Mouse (Mus musculus) testis, postnatal 14 days (tissue): ENCODE measurements at regions not wholly inside any gene's neighbourhood (a gene's known extent, or its start where the extent isn't known, plus 50 kb on each side); places are given as distances from the start of the nearest gene placed in this dataset.
A peak's percentile ranks its signal among the peaks of the same experiment; 100 is the strongest.

Source experiments
- DNase-seq: peaks from one replicate; pipeline ENCODE4 v3.0.0; 2021; ENCODE audit warnings: low spot score

DNA sequence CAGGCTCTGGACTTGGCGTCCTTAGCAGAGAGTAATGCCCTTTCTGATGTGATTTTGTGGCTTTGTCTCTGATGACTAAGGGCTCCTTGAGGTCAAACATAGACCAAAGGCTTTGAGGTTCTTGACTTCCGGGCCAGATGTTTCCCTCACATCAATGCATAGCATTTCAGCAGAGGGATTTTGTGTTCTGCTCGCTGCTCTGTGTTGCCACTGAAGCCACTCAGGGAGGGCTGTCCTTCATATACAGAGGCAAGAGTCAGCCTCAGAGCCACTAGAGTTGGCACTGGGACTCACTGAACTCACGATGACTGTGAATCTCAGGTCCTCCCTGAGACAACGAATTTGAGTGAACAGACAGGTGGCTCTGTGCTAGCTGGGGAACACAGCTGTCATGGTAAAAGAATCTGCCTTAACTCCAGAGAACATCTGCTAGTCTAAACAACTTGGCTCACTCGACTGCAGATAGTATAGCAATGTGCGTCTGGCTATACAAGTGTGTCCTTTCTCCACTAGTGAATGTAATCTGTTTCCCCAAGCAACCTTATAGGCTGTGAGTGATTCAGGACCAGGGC lies 74.3 kb downstream of the Gp2 start:
- DNase-seq, result no peak

DNA sequence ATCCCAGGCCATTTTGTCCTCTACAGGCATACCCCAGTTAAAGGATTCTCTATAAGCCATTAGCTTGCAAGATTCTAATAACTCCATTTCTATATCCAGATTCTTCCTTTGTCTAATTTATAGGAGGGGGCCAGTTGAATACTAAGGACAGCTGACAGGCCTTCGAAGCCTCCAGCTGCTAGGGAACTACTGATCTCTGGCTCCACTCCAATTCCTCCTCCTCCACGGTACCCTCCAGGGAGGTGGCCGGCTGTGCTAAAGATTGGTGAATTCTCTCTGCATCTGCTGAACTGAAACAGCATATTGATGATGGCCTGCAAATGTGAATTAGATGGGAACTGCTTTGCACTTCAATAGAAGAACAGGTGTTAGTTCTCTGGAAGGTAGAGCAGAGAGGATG lies 79.2 kb downstream of the Gp2 start:
- DNase-seq, result no peak

DNA sequence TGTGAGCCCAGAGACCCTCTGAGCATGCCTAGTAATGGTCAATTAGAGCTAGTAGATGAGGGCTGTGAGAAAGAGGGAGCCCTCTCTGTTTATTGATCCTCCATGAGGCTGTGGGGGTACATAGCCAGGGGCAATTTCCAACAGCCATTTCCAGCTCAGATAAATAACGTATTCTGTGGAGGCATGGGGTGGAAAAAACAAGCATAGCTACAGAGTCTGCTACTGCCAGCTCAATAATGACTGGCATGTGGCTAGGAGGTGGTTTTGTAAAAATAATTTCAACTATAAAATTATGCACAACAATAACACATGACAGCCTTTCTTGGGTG lies 94.9 kb downstream of the Gp2 start:
- DNase-seq, result no peak

DNA sequence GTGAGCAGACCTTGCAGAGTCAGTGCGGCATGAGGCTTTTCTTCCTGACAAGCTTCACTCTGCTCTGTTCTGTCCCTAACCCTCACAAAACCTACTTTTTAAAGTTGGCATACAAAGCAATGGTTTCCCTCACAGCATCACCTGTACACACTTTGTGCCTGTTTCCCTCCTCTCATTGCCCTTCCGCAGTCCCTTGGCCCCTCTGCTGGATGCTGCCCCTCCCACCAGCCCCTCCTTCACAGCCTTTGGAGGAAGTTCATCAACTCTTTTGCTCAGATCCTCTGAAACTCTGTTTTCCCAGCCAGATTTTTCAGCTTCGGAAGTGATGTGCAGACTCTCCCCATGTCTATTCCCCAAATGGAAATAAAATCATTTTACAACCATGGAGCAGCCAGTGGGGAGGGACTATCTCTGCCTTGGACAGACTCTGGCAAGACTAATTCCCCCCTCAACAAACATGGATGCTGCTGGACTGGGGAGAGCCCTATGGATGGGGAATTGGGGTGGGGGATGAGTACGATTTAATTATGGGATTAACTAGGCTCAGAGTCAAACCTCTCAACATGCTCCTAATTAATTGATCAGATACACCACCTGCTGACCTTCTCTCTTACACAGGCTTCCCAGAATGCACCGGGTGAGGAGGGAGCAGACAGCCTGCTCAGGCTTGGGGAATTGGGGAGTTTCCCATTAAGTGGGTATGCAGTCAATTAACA lies 95.4 kb downstream of the Gp2 start:
- no peak for DNase-seq

DNA sequence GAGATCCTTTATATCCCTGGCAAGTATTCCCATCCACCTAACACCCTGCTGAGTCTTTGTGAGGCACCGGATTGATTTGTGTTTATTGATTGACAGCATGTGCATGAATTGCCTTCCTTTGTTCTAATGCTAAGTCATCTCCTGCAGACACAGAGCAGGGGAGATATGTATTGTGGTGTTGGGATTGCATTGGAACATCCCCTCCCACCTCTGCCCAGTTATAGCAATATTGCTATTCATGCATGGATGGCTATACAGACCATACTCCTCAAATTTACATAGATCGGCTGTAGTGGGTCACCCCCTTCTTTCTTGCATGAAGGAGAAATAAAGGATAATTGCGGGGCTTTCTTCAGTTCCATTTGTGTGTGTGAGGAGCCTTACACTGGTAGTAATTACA lies 101.7 kb downstream of the Gp2 start:
- no peak for DNase-seq

DNA sequence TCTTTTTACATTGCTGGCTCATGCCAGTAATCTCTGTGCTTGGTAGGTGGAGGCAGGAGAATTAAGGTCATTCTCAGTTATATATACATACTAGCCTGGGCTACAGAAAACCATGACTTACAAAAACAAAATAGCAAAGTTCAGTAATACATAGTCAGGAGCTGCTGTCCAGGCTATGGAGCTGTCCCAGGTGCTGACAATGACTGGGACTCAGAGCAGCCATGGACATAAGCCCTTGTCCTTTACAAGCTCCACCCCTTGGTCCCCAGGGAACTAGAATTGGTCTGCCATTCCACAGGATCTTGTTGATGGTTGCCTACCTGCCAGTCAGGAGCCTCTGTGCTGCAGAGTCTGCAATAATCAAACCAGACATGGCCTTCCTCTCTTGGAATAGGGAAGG lies 102.8 kb downstream of the Gp2 start:
- no peak for DNase-seq

DNA sequence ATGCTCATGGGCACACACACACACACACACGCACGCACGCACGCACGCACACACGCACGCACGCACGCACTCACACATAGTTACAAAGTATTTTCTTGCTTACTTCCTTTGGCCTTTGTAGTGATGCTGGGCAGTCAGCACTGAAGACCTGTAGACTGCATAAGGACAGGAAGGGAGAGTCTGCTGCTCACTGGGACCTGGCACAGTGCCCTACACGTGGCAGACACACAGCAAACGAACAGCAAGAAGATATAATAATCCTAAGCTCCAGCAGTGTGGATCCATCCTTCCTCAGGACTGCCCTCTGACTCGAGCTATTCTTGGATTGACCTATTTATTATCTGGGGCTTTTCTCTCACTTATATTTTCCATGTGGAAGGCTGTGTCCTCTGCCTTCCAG lies 106.5 kb downstream of the Gp2 start:
- DNase-seq, result no peak

DNA sequence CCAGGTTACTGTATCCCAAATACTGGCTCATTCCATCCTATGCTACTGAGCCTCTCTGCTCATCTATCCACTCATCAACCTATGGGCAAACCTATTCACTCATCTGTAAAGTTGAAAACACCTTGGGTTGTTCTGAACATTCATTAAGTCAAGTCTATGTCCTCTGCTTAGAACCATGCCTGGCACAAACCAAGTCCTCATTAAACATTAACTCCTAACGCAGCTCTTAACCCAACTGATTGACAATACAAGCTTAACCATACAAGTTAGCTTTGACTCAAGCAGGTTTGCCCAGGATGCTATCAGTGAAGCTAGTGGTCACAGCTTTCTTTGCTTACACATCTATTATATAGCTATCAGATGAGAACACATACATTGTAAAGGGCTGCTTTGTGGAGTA lies 108.4 kb downstream of the Gp2 start:
- no peak for DNase-seq

DNA sequence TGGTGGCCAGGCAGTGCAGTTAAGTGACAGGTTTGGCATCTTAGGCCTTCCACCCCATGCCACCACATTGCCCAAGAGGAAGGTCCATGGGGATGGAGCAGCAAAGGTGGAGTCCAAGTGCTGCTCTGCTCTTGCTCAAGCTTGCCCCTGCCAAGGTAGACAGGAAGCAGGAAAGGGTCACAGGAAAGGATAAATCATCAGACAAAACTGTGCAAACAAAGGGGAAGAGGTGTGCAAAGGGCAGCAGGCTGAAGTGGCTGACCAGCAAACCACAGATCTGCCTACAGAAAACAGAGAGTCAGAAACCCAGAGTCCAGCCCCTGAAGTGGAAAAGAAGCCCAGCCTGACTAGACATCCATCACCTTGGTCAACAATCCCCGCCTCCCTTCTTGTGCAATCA lies 115.7 kb downstream of the Gp2 start:
- DNase-seq, result no peak

DNA sequence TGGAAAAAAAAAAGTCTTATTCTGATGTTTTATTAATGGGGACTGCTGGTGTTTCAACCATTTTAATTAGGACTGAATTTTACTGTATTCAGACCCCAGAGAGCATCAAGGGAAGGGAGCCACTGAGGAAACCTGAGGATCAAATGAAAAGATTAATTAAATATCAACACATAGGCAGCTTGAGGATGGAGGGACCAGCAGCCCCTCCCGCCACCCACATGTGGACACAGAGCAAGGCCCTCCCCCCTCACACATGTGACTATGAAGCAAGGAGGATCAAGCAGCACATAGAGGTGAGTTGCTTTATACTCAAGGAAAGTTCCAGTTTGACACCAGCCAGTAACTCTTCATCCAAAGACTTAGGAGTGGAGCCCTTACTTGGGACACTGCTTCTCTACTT lies 126.0 kb downstream of the Gp2 start:
- DNase-seq, result no peak

DNA sequence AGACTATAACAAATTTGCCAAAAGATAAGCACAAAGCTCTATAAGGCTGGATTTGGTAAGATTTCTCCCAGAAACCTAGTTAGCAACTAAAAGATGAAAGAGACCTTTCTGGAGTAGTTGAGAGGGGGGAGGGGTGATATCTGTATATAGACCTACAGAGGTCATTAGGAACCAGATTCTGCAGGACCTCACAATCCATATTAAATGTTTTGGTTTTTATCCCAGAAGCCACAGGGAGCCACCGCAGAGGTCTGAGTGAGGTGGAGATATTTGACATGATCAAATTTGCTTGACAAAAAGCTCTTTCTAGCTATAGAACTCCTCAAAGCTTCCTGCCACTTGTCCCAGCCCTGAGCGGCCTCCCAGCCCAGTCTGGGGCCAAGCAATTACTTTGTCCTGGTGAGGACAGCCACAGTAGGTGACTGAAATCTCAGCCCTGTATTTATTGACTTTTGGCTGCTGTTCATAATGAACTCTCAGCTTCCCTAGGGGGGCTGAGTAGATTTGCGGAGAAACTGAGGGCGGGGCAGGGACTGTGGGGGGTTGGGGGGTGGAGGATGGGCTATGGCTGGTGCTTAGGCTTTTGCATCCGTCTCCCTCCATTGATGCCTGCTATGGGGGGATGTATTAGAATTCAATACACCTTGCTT lies 128.5 kb downstream of the Gp2 start:
- DNase-seq, result no peak

DNA sequence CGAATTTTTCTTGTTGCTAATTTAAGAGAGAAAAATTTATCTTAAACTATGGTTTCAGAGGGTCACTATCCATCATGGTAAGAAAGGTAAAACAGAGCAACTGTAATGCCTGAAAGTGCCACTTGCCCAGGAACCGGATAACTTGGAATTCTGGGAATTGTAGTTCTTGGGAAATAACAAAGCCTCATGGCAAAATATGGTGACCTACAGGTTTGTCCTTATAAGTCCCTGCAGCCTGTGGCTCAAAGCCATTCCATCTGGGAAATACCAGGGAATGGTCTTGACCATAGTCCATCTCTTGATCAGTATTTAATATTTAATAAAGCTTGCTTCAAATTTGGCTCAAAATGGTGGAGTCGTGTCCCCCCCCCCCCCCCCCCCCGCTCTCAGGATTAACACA lies 111.9 kb upstream of the Gpr139 start:
- DNase-seq, result no peak

DNA sequence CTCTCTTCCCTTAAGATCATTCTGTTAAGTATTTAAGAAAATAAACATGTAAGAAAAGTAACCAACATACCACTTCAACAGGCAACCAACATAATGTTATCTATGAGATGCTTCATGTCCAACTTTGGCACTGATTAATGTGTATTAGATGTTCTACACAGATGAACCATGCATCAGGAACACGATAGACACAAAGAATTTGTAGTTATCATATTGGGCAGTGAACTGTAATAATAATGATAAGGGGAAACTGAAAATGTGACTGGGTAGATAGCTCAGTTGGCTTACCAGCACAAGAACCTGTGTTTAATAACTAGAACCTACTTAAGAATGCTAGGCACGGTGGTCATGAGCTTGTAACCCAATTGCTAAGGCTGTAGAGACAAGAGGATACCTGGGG lies 107.0 kb upstream of the Gpr139 start:
- DNase-seq, result no peak

DNA sequence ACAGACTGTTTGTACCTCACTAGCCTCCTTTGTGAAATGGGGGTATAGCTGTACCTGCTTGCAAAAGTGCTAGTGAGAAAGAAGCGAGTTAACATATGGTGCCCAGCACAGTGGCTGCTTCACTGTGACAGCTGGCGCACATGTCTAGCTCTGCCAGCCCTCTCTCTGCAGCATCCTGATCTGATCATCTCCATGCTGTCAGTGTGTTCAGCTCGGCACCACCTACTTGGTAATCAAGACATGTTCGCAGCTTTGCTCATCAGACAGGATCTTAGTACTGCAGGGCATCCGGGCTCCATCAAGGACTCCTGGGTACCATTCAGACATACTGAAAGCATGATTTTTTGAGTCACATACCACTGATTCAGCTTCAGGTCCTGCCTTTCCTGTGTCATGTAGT lies 100.9 kb upstream of the Gpr139 start:
- DNase-seq, result no peak

DNA sequence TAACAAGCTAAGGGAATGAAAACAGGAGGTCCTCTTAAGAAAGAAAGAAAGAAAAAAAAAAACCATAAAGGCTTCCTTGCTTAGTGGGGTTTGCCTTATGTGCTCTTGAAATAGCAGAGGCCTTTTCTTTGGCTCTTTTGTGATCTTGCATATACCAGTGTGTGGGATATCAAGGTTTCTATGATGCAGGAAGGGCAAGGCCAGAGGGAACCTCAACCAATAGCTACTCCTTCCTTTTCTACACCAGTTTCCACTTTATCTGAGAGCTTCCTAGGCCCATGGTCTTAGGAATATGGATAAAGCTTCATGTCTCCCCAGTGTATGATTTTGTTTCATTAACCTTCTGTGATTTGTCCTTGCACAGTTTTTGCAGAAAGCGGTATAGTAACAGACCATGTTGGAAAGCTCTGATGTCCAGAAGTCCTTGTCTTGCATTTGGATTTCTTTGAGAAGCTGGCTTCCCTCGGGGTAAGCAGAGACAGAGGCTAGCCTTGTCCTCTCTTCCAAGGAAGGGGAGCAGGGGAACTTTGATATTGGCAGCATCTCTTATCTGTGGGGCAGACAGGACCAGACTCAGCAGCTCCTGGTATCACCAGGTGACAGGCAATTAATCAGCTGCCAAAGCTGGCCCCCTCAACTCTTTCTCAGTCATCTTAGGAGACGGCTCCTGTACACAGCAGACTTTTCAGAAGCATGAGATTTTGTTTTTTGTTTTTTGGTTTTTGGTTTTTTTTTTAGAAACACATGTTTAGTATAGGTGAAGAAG lies 95.7 kb upstream of the Gpr139 start:
- DNase-seq, result no peak

DNA sequence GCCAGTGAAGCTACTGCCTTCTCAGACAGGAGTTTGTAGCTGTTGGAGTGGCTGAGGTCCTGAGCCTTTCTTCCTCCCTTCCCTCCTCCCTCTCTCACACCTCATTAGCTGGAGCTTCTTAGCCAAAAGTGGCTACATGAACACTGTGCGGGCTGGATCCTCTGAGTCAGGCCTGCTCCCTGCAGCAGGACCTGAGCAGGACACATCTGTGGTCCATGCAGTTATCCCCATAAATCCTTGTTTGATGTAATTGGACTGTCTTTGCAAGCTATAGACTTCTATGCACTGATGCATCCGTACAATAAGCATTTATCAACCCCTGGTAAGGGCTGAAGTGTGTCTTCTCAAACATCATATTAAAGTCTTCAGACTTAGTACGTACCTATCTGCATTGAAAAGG lies 88.2 kb upstream of the Gpr139 start:
- DNase-seq, result no peak

DNA sequence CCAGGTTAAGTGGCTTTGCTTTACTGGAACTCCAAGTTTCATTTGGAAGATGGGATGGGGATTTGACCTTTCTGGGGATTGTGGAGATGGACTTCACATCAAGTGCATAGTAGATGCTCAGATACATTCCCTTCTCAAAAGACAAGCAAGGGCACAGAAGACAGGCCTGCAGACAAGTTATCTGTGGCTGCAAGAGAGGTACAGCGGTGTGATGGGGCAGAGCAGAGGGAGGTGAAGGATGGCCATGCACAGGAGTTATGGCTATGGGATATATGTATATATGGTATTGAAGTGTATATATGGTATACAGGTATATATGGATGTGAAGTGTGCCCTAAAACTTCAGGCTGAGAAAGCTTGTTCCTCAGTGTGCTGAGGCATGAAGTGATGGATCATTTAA lies 87.0 kb upstream of the Gpr139 start:
- DNase-seq, result peak; percentile 19

DNA sequence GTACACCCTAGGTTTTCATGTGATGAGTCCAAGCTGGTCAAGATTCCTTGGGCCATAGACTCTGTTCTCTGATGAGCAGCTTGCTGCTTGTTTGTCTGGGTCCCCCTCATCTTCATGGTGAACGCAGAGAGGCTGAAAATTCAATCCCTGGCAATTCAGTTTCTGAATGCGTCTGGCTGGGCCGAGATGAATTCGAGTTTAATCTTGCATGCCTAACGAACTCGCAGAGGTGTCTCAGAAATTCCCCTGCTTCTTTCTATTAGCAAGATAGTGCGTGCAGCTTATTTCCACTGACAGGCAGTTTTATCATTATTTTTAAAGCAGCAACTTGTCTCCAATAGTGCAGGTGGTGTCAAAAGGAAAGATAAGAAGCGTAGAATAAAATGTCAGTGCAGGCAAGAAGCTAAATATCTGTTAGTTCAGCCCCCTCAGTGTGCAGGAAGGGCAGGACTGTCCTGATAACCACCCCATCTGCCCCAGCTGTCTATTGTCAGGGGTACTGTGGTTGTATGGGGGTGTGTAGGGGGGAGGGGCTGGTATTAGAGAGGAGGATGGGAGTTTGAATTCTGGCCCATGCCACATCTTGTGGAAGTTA lies 86.5 kb upstream of the Gpr139 start:
- DNase-seq, result no peak

DNA sequence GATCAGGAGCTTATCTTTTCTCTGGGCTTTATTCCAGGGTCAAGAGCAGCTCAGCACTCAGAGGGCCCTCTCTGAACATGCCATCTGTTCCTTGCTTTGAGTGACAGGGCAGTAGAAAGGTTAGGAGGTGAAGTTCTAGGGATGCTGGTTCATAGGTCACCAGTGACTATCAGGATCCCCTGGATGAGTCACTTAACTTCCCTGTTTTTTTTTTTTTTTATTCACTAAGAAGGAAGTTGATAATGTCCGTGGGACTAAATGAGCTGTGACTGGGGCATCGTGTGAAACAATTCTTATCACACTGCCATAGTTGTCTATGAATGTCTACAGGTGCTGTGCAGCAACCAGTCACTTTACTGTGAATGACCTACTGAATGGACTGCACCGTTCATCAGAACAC lies 73.8 kb upstream of the Gpr139 start:
- DNase-seq, result no peak

DNA sequence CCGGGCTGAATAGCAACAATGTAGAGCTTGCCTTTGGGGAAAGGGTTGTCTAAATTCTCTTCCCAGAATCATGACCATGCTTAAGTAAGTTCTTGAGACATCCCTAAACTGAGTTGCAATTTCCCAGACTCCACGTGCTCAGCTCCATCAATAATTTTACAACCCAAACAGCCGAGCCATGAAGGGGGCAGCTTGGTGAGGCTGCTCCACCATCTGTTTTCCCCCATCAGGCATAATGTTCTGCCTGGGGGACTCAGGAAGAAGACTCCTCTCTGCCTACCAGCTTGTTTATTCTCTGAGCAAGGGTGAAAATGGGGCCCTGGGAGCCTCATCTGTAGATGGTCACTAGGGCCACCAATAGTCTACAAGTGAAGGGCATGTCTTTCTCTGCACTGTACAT lies 72.5 kb upstream of the Gpr139 start:
- DNase-seq, result no peak

DNA sequence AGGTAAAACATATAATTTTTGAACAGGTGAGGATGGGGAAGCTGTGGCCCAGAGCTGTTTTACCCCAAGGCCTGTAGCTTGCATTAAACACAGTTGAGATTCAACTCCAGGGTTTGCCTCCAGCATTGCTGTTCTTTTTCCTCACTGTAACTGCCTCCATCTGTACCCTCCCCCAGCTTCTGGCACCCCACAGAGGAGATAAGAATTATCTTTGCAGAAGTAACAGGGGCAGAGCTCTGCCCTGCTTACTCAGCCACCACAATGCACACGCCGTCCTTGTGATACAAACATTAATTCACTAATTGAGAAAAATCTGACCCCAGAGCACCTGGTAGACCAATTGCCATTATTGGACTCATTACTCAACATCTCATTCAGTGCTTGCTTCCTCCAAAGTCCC lies 68.3 kb upstream of the Gpr139 start:
- no peak for DNase-seq

DNA sequence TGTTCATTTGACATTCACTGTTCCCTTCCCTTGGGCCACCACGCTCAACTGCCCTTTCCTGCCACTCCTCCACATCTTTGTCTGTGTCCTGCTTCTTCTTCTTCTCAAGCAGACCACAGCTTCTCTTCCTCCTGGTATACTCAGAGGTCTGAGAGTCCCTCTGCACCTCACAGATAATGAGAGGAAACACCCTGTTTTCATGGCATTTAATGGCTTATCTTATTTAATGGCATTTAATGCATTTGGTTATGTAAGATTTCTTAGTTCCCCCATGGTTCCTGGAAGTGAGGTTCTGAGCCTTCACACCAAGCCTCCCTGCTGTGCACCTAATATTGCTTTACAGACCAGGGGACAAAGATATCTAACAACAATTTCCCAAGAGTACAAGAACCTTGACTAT lies 67.3 kb upstream of the Gpr139 start:
- DNase-seq, result no peak

DNA sequence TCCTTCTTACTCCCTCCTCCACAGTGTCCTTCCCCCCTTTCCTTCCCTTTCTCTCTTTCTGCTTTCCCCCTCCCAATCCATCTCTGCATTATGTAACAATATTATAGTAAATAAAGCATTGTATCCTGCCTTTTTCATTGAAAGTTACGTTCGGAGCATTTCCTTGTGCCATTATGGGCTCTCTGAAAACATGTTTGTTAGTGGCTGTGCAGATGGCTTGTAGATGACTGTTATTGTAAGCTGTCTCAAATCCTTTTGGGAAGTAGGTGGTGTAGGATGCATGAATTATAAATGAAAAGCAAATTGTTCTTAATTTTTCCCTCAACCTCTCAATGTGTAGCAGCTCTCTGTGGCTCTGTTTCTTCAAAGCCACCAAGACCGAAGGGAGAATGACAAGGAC lies 66.0 kb upstream of the Gpr139 start:
- no peak for DNase-seq
